Mouse (Mus musculus) heart, postnatal 0 days (tissue): ENCODE results near the gene Ptpn3.

Experiments
- CTCF ChIP-seq: IDR thresholded peaks from 2 replicates; pipeline ENCODE4 v1.5.1; 2016; ENCODE audit warnings: antibody characterized with exemption, control low read depth, low read depth
- EP300 ChIP-seq: IDR thresholded peaks from 2 replicates; pipeline ENCODE4 v1.6.1; 2016; ENCODE audit warnings: antibody characterized with exemption, low read depth

DNA sequence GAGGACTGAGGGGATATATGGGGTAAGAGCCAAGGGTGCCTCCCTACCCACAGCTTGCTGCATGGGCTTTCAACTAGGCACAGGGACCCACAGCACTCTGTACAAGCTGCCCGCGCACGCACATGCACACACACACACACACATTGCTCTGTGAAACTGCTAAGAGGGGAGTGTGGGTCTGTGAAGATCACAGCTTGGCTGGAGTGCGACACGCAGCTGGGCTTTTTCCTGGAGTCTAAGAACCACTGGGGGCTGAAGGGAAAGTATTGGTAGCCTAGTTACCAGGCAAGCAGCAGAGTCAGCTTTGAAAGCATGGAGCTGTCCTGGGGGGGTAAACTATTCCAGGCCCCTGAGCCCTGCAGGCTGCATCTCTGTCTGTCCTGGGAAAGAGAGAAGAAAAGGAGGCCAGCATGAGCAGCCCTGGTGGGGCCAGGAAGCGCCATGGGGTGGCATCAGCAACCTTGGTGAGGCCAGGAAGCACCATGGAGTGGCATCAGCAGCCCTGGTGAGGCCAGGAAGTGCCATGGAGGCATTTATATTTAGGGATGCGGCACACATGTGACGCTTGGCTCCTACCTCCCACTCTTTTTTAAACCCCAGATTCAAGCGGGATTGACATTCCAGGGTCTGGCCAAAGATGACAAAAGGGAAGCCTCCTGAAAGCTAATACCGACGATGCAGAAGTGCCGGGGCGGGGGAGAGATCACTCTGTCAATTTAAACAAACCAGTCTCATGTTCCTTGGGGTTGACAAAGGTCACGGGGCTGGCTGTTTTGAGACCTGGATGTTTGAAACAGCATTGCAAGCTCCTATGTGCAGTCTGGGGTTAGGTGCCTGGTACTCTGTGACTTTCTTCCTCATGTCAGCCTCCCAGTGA lies 43.2 kb downstream of the Ptpn3 start:
- TF ChIP-seq EP300 = no peak
- no peak for TF ChIP-seq CTCF
